Mouse (Mus musculus) midbrain, embryonic 10.5 days (tissue): Measurements from ENCODE around the gene Dtx1. TPM values are rescaled to one million over a fixed set of nuclear protein-coding genes. Genes with fewer than 3 reads are reported as not detected.
A peak's percentile ranks its signal among the peaks of the same experiment; 100 is the strongest.

Experiments
- DNase-seq: peaks from one replicate; pipeline ENCODE4 v3.0.0-alpha.2; 2017; ENCODE audit warnings: low spot score
- H3K27ac ChIP-seq: fragments of 300-500 bp; sonication (generic); replicated peaks from 2 replicates; pipeline ENCODE4 v1.5.1; 2016; ENCODE audit warnings: mild to moderate bottlenecking
- H3K27me3 ChIP-seq: fragments of 300-500 bp; sonication (generic); 2 replicates; pipeline ENCODE4 v1.6.1; 2016; ENCODE audit warnings: low read depth, mild to moderate bottlenecking; ENCODE audit not compliant: poor library complexity, severe bottlenecking
- H3K36me3 ChIP-seq: fragments of 300-500 bp; sonication (generic); 2 replicates; pipeline ENCODE4 v1.6.1; 2016; ENCODE audit warnings: mild to moderate bottlenecking, moderate library complexity
- H3K4me1 ChIP-seq: fragments of 300-500 bp; sonication (generic); 2 replicates; pipeline ENCODE4 v1.6.1; 2016
- H3K4me3 ChIP-seq: fragments of 300-500 bp; sonication (generic); 2 replicates; pipeline ENCODE4 v1.5.1; 2016; ENCODE audit warnings: mild to moderate bottlenecking, moderate library complexity
- H3K9me3 ChIP-seq: fragments of 300-500 bp; sonication (generic); replicated peaks from 2 replicates; pipeline ENCODE4 v1.6.1; 2016; ENCODE audit warnings: mild to moderate bottlenecking
- WGBS: fragments of 180-500 bp; shearing (Covaris S2); methylation state at CpG from one replicate; pipeline ENCODE4 v1.1.7; 2016; 5-methylcytosine and 5-hydroxymethylcytosine counted together
- polyA plus RNA-seq: library from polyadenylated mRNA; unstranded; fragments of >200 nt; fragmentation: Nextera tagmentation; extraction: Ambion mirVana; gene quantifications from 2 replicates; pipeline ENCODE4 v1.2.1, GENCODE M21; 2016

Dtx1 gene
- polyA plus RNA-seq, 1 experiment from 2014 or later: 2.2 TPM

- Histone ChIP-seq H3K27ac (no peak overlapping the region), H3K27me3 (peaks cover 68% of the 10 kb centered on the region), H3K36me3 (no peaks in the 10 kb centered on the region), H3K4me1 (peaks cover 14% of the 10 kb centered on the region), H3K9me3 (no peaks in the 10 kb centered on the region), H3K4me3 (no peak overlapping the region)
- 81% methylated on average over 6 of the region's 6 CpGs for WGBS
- no peak for DNase-seq
These were observed 24.8 kb downstream of the Dtx1 start for GRCm38 (mm10) chr5:120686749-120687483.

- H3K4me3 ChIP-seq: no peak overlapping the region
- H3K36me3 ChIP-seq: no peaks in the 10 kb centered on the region
- no peaks in the 10 kb centered on the region for H3K9me3 ChIP-seq
- no peak for DNase-seq
- peaks cover 20% of the 10 kb centered on the region for H3K4me1 ChIP-seq
- no peak overlapping the region for H3K27ac ChIP-seq
- 84% methylated on average over 8 of the region's 8 CpGs for WGBS
- peaks cover 68% of the 10 kb centered on the region for H3K27me3 ChIP-seq
These were observed 26.0 kb downstream of the Dtx1 start for GRCm38 (mm10) chr5:120685678-120686077.

- H3K27me3 ChIP-seq: peaks cover 75% of the 10 kb centered on the region
- H3K4me3 ChIP-seq: 0 out of 2 replicates have a peak overlapping the region, but pooled peaks have one; percentile 11
- 6% methylated on average over 24 of the region's 24 CpGs for WGBS
- no peaks in the 10 kb centered on the region for H3K9me3 ChIP-seq
- peaks cover 35% of the 10 kb centered on the region for H3K4me1 ChIP-seq
- H3K36me3 ChIP-seq: no peaks in the 10 kb centered on the region
- no peak overlapping the region for H3K27ac ChIP-seq
- no peak for DNase-seq
These were observed 28.6 kb downstream of the Dtx1 start for GRCm38 (mm10) chr5:120682982-120683771.

- DNase-seq: no peak
- H3K4me3 ChIP-seq: peak overlapping the region; percentile 64
These were observed 30.8 kb downstream of the Dtx1 start for GRCm38 (mm10) chr5:120680918-120681317.

GRCm38 (mm10) chr5:120679676-120680555 lies 31.8 kb downstream of the Dtx1 start:
- DNase-seq: peak; percentile 94
- Histone ChIP-seq H3K4me1 (peaks cover 35% of the 10 kb centered on the region), H3K27ac (peak overlapping the region; percentile 91), H3K9me3 (no peaks in the 10 kb centered on the region), H3K27me3 (peaks cover 53% of the 10 kb centered on the region), H3K4me3 (peak overlapping the region; percentile 64), H3K36me3 (no peaks in the 10 kb centered on the region)
- 1% methylated on average over 24 of the region's 24 CpGs for WGBS

More at GRCm38 (mm10) chr5:120680918-120681317, 30.8 kb downstream of the Dtx1 start:
- H3K27ac ChIP-seq: peak overlapping the region; percentile 91
- H3K9me3 ChIP-seq: no peaks in the 10 kb centered on the region
- peaks cover 63% of the 10 kb centered on the region for H3K27me3 ChIP-seq
- 85% methylated on average over 18 of the region's 18 CpGs for WGBS
- peaks cover 35% of the 10 kb centered on the region for H3K4me1 ChIP-seq
- H3K36me3 ChIP-seq: no peaks in the 10 kb centered on the region

GRCm38 (mm10) chr5:120677516-120677915 lies 34.2 kb downstream of the Dtx1 start:
- Histone ChIP-seq H3K36me3 (no peaks in the 10 kb centered on the region), H3K4me3 (no peak overlapping the region), H3K9me3 (no peaks in the 10 kb centered on the region), H3K27ac (no peak overlapping the region), H3K4me1 (peaks cover 36% of the 10 kb centered on the region), H3K27me3 (peaks cover 40% of the 10 kb centered on the region)
- WGBS: 21% methylated on average over 2 of the region's 2 CpGs
- no peak for DNase-seq

GRCm38 (mm10) chr5:120674229-120675145 lies 37.2 kb downstream of the Dtx1 start:
- DNase-seq: peak; percentile 43
- WGBS: 38% methylated on average over 21 of the region's 21 CpGs
- Histone ChIP-seq H3K9me3 (no peaks in the 10 kb centered on the region), H3K4me1 (peaks cover 15% of the 10 kb centered on the region), H3K36me3 (no peaks in the 10 kb centered on the region), H3K27me3 (peaks cover 20% of the 10 kb centered on the region), H3K4me3 (0 out of 2 replicates have a peak overlapping the region, but pooled peaks have one; percentile 20), H3K27ac (peak overlapping the region; percentile 13; the same call in 1 of the 2 replicates)

- Histone ChIP-seq H3K36me3 (no peaks in the 10 kb centered on the region), H3K4me3 (no peak overlapping the region), H3K27ac (no peak overlapping the region), H3K27me3 (peaks cover 13% of the 10 kb centered on the region), H3K4me1 (peaks cover 10% of the 10 kb centered on the region), H3K9me3 (no peaks in the 10 kb centered on the region)
- DNase-seq: peak; percentile 73
- WGBS: 11% methylated on average over 12 of the region's 12 CpGs
These were observed 38.1 kb downstream of the Dtx1 start for GRCm38 (mm10) chr5:120673626-120674025.

- Histone ChIP-seq H3K9me3 (no peaks in the 10 kb centered on the region), H3K27ac (no peak overlapping the region), H3K4me1 (peaks cover 10% of the 10 kb centered on the region), H3K36me3 (no peaks in the 10 kb centered on the region), H3K27me3 (peaks cover 16% of the 10 kb centered on the region), H3K4me3 (no peak overlapping the region)
- 91% methylated on average over 3 of the region's 3 CpGs for WGBS
- DNase-seq: no peak
These were observed 39.9 kb downstream of the Dtx1 start for GRCm38 (mm10) chr5:120671865-120672264.

GRCm38 (mm10) chr5:120670132-120670531 lies 41.6 kb downstream of the Dtx1 start:
- H3K9me3 ChIP-seq: no peaks in the 10 kb centered on the region
- no peak overlapping the region for H3K27ac ChIP-seq
- peaks cover 17% of the 10 kb centered on the region for H3K4me1 ChIP-seq
- H3K27me3 ChIP-seq: peaks cover 27% of the 10 kb centered on the region
- WGBS: 82% methylated on average over 7 of the region's 7 CpGs
- no peak for DNase-seq
- no peaks in the 10 kb centered on the region for H3K36me3 ChIP-seq
- H3K4me3 ChIP-seq: no peak overlapping the region

GRCm38 (mm10) chr5:120668761-120669160 lies 43.0 kb downstream of the Dtx1 start:
- no peaks in the 10 kb centered on the region for H3K9me3 ChIP-seq
- no peak for DNase-seq
- no peaks in the 10 kb centered on the region for H3K36me3 ChIP-seq
- WGBS: 75% methylated on average over 7 of the region's 7 CpGs
- no peak overlapping the region for H3K27ac ChIP-seq
- no peak overlapping the region for H3K4me3 ChIP-seq
- peaks cover 7% of the 10 kb centered on the region; the same call in 1 of the 2 replicates for H3K4me1 ChIP-seq
- H3K27me3 ChIP-seq: peaks cover 25% of the 10 kb centered on the region
